Mouse (Mus musculus): ENCODE measurements around the gene Aldh1a3.

DNA sequence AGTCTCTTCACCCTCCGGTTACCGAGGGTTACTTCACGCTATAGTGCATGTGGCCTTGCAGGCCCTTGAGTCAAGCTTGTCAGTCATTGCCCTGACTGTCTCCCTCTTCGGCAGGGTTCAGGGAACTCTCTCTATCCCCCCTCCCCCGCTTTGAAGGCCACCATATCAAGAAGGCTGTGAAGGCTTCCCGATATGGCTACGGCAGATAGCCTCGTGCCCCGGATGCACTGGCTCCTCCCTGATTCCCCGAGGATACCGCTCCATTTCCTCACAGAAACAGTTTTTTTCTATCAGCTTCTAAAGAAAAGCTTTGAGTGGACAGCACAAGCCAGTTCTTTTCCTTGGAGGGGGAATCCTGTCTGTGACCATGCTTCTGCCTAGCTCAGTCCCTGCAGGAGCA lies 21.8 kb downstream of the Aldh1a3 start:
- TF ChIP-seq CTCF (IDR thresholded peaks at IDR 0.05; ENCODE audit: low read depth) (no peak), EP300 (IDR thresholded peaks at IDR 0.05; ENCODE audit: low read depth) (no peak)

Data from heart, postnatal 0 days (tissue).